Mouse (Mus musculus) thymus, adult 2 months (tissue): ENCODE results near the gene Sh3pxd2a.

Source experiments
- CTCF ChIP-seq: fragments of 200-500 bp; IDR thresholded peaks from 2 replicates; pipeline ENCODE4 v1.5.1; 2012; ENCODE audit warnings: mild to moderate bottlenecking, control low read depth, low read length, moderate library complexity, borderline replicate concordance; ENCODE audit not compliant: control insufficient read depth, poor library complexity, insufficient read depth; ENCODE audit errors: extremely low read depth
- POLR2A ChIP-seq: fragments of 200-500 bp; IDR thresholded peaks from 2 replicates; pipeline ENCODE4 v1.6.1; 2012; ENCODE audit warnings: mild to moderate bottlenecking, low read length, control low read depth, moderate library complexity; ENCODE audit not compliant: control insufficient read depth, poor library complexity, insufficient read depth; ENCODE audit errors: extremely low read depth

- TF ChIP-seq CTCF, result no peak
- TF ChIP-seq POLR2A, result no peak
These were observed 162.7 kb downstream of the Sh3pxd2a start for GRCm38 (mm10) chr19:47301303-47302190.
